Comparison of ENCODE assay signal across 8 mouse cellular contexts in genomic region chr11:101095314-101096024, GRCm38 (mm10). TPM values are rescaled to one million over a fixed set of nuclear protein-coding genes. Genes with fewer than 3 reads are reported as not detected.
DNase-seq lines count a peak whose midpoint lies in the region; ATAC-seq and TF ChIP-seq lines count a peak whose summit lies in the region.

Gene Psmc3ip, minus strand, starts transcription at chr11:101095436.

- peaks cover 2 to 29% of the 10 kb centered on the region in 2 experiments; a peak in 3 of 4 replicates for H3K36me3 ChIP-seq in MEL (ENCODE audit: control insufficient read depth in 1 of 2, insufficient read depth in 2 of 2, low read length in 2 of 2)
- H3K36me3 ChIP-seq in forebrain, embryonic 16.5 days (ENCODE audit: control insufficient read depth, insufficient read depth) = peaks cover 54% of the 10 kb centered on the region
- H3K36me3 ChIP-seq in neural tube, embryonic 15.5 days = peaks cover 71% of the 10 kb centered on the region

- intact Hi-C loops in heart, postnatal 36 days (cut with DNase I) = loop anchor here (1.0 to 5.0 kb wide), 3 partner anchors 23 to 207 kb away; partner anchors contain the start of genes Becn1, Retreg3 and Tubg1

- under 1% methylated on average over 42 of the region's 43 CpGs for WGBS in forebrain, embryonic 16.5 days
- WGBS in lung, adult 2 months = under 1% methylated on average over 43 of the region's 43 CpGs
- WGBS in neural tube, embryonic 15.5 days = under 1% methylated on average over 43 of the region's 43 CpGs

- no peak; a peak in 1 of 4 replicates for TF ChIP-seq EP300 in MEL (IDR thresholded peaks at IDR 0.05; ENCODE audit: low read depth in 1 of 2, low read length in 2 of 2)

- H3K9ac ChIP-seq in MEL (ENCODE audit: control insufficient read depth, low read depth, low read length, poor library complexity, severe bottlenecking) = peak within 1 kb of the TSS; percentile 81
- H3K9ac ChIP-seq in forebrain, embryonic 16.5 days (replicated peaks; ENCODE audit: low read depth, low read length) = peak within 1 kb of the TSS; percentile 73
- peak within 1 kb of the TSS; percentile 80 for H3K9ac ChIP-seq in neural tube, embryonic 15.5 days (replicated peaks)

- H3K9me3 ChIP-seq in MEL (replicated peaks; ENCODE audit: insufficient read depth, low read length) = no peaks in the 10 kb centered on the region
- no peaks in the 10 kb centered on the region for H3K9me3 ChIP-seq in forebrain, embryonic 16.5 days (ENCODE audit: control insufficient read depth, low read length)
- H3K9me3 ChIP-seq in neural tube, embryonic 15.5 days (replicated peaks) = no peaks in the 10 kb centered on the region

- peak; percentile 21 for TF ChIP-seq RAD21 in MEL (IDR thresholded peaks at IDR 0.05; ENCODE audit: low read depth, low read length)

- peak; percentile 90 for DNase-seq in MEL (ENCODE audit: low read depth, low spot score)
- DNase-seq in cerebellum, adult 18-20 months = peak; percentile 95 to 96
- DNase-seq in heart, postnatal 36 days = peak; percentile 94 to 96
- DNase-seq in layer of hippocampus, adult 2 months (ENCODE audit: low spot score in 2 of 2) = peak; percentile 94
- peak; percentile 95 for DNase-seq in lung, adult 2 months
- peak; percentile 95 for DNase-seq in testis, postnatal 10 days (ENCODE audit: low spot score)

- peaks cover 0 to 2% of the 10 kb centered on the region in 2 experiments; a peak in 1 of 4 replicates for H3K4me1 ChIP-seq in MEL (ENCODE audit: control insufficient read depth in 1 of 2, insufficient read depth in 2 of 2, low read length in 2 of 2)
- H3K4me1 ChIP-seq in forebrain, embryonic 16.5 days (replicated peaks; ENCODE audit: control insufficient read depth, insufficient read depth, low read length) = peaks cover 11% of the 10 kb centered on the region
- peaks cover 4% of the 10 kb centered on the region for H3K4me1 ChIP-seq in lung, adult 2 months (ENCODE audit: control insufficient read depth, insufficient read depth, low read length)
- H3K4me1 ChIP-seq in neural tube, embryonic 15.5 days = peaks cover 23% of the 10 kb centered on the region

- peak; percentile 98 for ATAC-seq in forebrain, embryonic 16.5 days
- peak; percentile 95 for ATAC-seq in neural tube, embryonic 15.5 days (ENCODE audit: low FRiP score)

- H3K4me3 ChIP-seq in MEL (ENCODE audit: control insufficient read depth in 1 of 2, insufficient read depth in 1 of 2, low read depth in 2 of 2, low read length in 2 of 2) = peak within 1 kb of the TSS; percentile 63 to 75
- peak within 1 kb of the TSS; percentile 71 for H3K4me3 ChIP-seq in forebrain, embryonic 16.5 days (replicated peaks; ENCODE audit: low read length)
- peak within 1 kb of the TSS; percentile 87 for H3K4me3 ChIP-seq in layer of hippocampus, adult 2 months
- H3K4me3 ChIP-seq in lung, adult 2 months (replicated peaks; ENCODE audit: extremely low read depth, low read depth, low read length) = peak within 1 kb of the TSS; percentile 91
- peak within 1 kb of the TSS; percentile 81 for H3K4me3 ChIP-seq in neural tube, embryonic 15.5 days (replicated peaks)

- H3K4me2 ChIP-seq in forebrain, embryonic 16.5 days (ENCODE audit: low read length) = peak within 1 kb of the TSS; percentile 82
- peak within 1 kb of the TSS; percentile 90 for H3K4me2 ChIP-seq in neural tube, embryonic 15.5 days

- H3K27me3 ChIP-seq in MEL (ENCODE audit: control insufficient read depth in 1 of 2, insufficient read depth in 2 of 2, low read length in 2 of 2) = no peaks in the 10 kb centered on the region
- H3K27me3 ChIP-seq in forebrain, embryonic 16.5 days (replicated peaks; ENCODE audit: control insufficient read depth, insufficient read depth, low read length) = no peaks in the 10 kb centered on the region
- H3K27me3 ChIP-seq in neural tube, embryonic 15.5 days (replicated peaks) = no peaks in the 10 kb centered on the region

- peak; percentile 51 to 74; a peak in 1 of 4 replicates for TF ChIP-seq POLR2A in MEL (IDR thresholded peaks at IDR 0.05; ENCODE audit: control insufficient read depth in 1 of 2, insufficient read depth in 1 of 2, low read depth in 1 of 2, low read length in 2 of 2, poor library complexity in 1 of 2)
- peak; percentile 74; the same call in 1 of the 2 replicates for TF ChIP-seq POLR2A in lung, adult 2 months (IDR thresholded peaks at IDR 0.05; ENCODE audit: borderline replicate concordance, extremely low read depth, low read depth, low read length)

- peak; percentile 48 to 69 (median 64); a peak in 5 of 6 replicates for TF ChIP-seq CTCF in MEL (IDR thresholded peaks at IDR 0.05 in 2 of 3, conservative IDR thresholded peaks at IDR 0.05 in 1 of 3; ENCODE audit: control insufficient read depth in 1 of 3, insufficient read depth in 1 of 3, low read depth in 2 of 3, low read length in 3 of 3, poor library complexity in 1 of 3, severe bottlenecking in 1 of 3)
- TF ChIP-seq CTCF in layer of hippocampus, adult 2 months (conservative IDR thresholded peaks at IDR 0.05) = peak; percentile 93
- peak; percentile 84 for TF ChIP-seq CTCF in lung, adult 2 months (IDR thresholded peaks at IDR 0.05; ENCODE audit: insufficient read depth, low read length)

- H3K27ac ChIP-seq in MEL (ENCODE audit: control insufficient read depth, low read depth, low read length) = peak within 1 kb of the TSS; percentile 84
- H3K27ac ChIP-seq in forebrain, embryonic 16.5 days (ENCODE audit: low read length) = peak within 1 kb of the TSS; percentile 83
- peak within 1 kb of the TSS; percentile 98 for H3K27ac ChIP-seq in layer of hippocampus, adult 2 months
- H3K27ac ChIP-seq in neural tube, embryonic 15.5 days (replicated peaks) = peak within 1 kb of the TSS; percentile 95

- no peaks in the 10 kb centered on the region for H3K79me2 ChIP-seq in MEL (ENCODE audit: control insufficient read depth, insufficient read depth, low read length, poor library complexity)

TF ChIP-seq in MEL, 35 proteins besides CTCF, POLR2A, EP300 and RAD21 (continues in another document):
- TF ChIP-seq ZC3H11A (IDR thresholded peaks at IDR 0.05; ENCODE audit: low read depth, low read length) = no peak
- no peak; the same call in 1 of the 2 replicates for TF ChIP-seq KAT2A (conservative IDR thresholded peaks at IDR 0.05; ENCODE audit: low read depth, low read length)
- TF ChIP-seq ZNF384 (IDR thresholded peaks at IDR 0.05; ENCODE audit: low read depth, low read length) = no peak
- peak; percentile 27 for TF ChIP-seq SMC3 (IDR thresholded peaks at IDR 0.05; ENCODE audit: low read depth, low read length)
- no peak for TF ChIP-seq GABPA (IDR thresholded peaks at IDR 0.05; ENCODE audit: low read depth, low read length)
- TF ChIP-seq UBTF (IDR thresholded peaks at IDR 0.05; ENCODE audit: borderline replicate concordance, insufficient read depth, low read depth, low read length) = no peak
- no peak for TF ChIP-seq USF2 (IDR thresholded peaks at IDR 0.05; ENCODE audit: borderline replicate concordance in 1 of 2, insufficient read depth in 1 of 2, low read depth in 1 of 2, low read length in 2 of 2)
- peak; percentile 58; the same call in 1 of the 2 replicates for TF ChIP-seq E2F4 (IDR thresholded peaks at IDR 0.05; ENCODE audit: borderline replicate concordance, low read depth, low read length)
- no peak for TF ChIP-seq GATA1 (IDR thresholded peaks at IDR 0.05; ENCODE audit: low read depth, low read length)
- TF ChIP-seq MYC (IDR thresholded peaks at IDR 0.05; ENCODE audit: low read depth, low read length) = 0 out of 2 replicates have a peak, but pooled peaks have one; percentile 21
- TF ChIP-seq MAZ (IDR thresholded peaks at IDR 0.05; ENCODE audit: low read depth, low read length) = no peak
- TF ChIP-seq ZKSCAN1 (IDR thresholded peaks at IDR 0.05; ENCODE audit: low read depth, low read length) = no peak
- no peak; the same call in 1 of the 2 replicates for TF ChIP-seq ZMIZ1 (IDR thresholded peaks at IDR 0.05; ENCODE audit: low read depth, low read length)
- TF ChIP-seq TBP (IDR thresholded peaks at IDR 0.05; ENCODE audit: low read depth, low read length) = no peak
- peak; percentile 96 for TF ChIP-seq POLR2AphosphoS2 (IDR thresholded peaks at IDR 0.05; ENCODE audit: low read length)
- TF ChIP-seq JUND (IDR thresholded peaks at IDR 0.05; ENCODE audit: low read depth, low read length) = no peak
- TF ChIP-seq CHD2 (IDR thresholded peaks at IDR 0.05; ENCODE audit: low read length) = no peak
- TF ChIP-seq SIN3A (IDR thresholded peaks at IDR 0.05; ENCODE audit: low read length) = peak; percentile 72; the same call in 1 of the 2 replicates
- no peak for TF ChIP-seq ETS1 (IDR thresholded peaks at IDR 0.05; ENCODE audit: low read depth, low read length)
- no peak for TF ChIP-seq TAL1 (IDR thresholded peaks at IDR 0.05; ENCODE audit: low read length)
- TF ChIP-seq MYB (IDR thresholded peaks at IDR 0.05; ENCODE audit: low read depth, low read length) = 0 out of 2 replicates have a peak, but pooled peaks have one; percentile 6
- no peak for TF ChIP-seq MAFK (IDR thresholded peaks at IDR 0.05; ENCODE audit: borderline replicate concordance, low read depth, low read length)
- peak; percentile 32; the same call in 1 of the 2 replicates for TF ChIP-seq MXI1 (IDR thresholded peaks at IDR 0.05; ENCODE audit: low read depth, low read length)
- TF ChIP-seq RCOR1 (IDR thresholded peaks at IDR 0.05; ENCODE audit: low read depth, low read length) = no peak
- no peak for TF ChIP-seq POLR2AphosphoS5 (IDR thresholded peaks at IDR 0.05; ENCODE audit: borderline replicate concordance, low read depth, low read length)
- TF ChIP-seq NRF1 (IDR thresholded peaks at IDR 0.05; ENCODE audit: insufficient read depth, low read depth, low read length, poor library complexity, severe bottlenecking) = no peak
- peak; percentile 40; the same call in 1 of the 2 replicates for TF ChIP-seq TCF12 (IDR thresholded peaks at IDR 0.05; ENCODE audit: low read depth, low read length)
- peak; percentile 79 for TF ChIP-seq HCFC1 (IDR thresholded peaks at IDR 0.05; ENCODE audit: low read depth, low read length)
- peak; percentile 80 for TF ChIP-seq MAX (IDR thresholded peaks at IDR 0.05; ENCODE audit: low read length)
- peak; percentile 75 for TF ChIP-seq ELF1 (IDR thresholded peaks at IDR 0.05; ENCODE audit: low read depth, low read length)
- no peak for TF ChIP-seq BHLHE40 (IDR thresholded peaks at IDR 0.05; ENCODE audit: borderline replicate concordance, low read depth, low read length)

RNA-seq across cellular contexts. Expression of gene Psmc3ip, which starts in this region (rescaled TPM):
- total RNA-seq in MEL (2012; rRNA removed) = 9.1 and 14.5 TPM in 2 replicates
- 1 to 10 TPM in 1 of 2 experiments, not detected in 1; 8.2 TPM for polyA plus RNA-seq in MEL (2012; ENCODE audit: insufficient read depth in 1 of 2, insufficient read length in 2 of 2, low read depth in 1 of 2, low replicate concordance in 2 of 2, missing spikeins in 1 of 2)
- polyA plus RNA-seq in forebrain, embryonic 16.5 days (2015; fragmentation: Nextera tagmentation; extraction: Ambion mirVana) = 37.3 and 43.6 TPM in 2 replicates
- total RNA-seq in heart, postnatal 36 days (2021) = 1 to 10 TPM; 1.9 to 4.1 TPM
- total RNA-seq in layer of hippocampus, adult 2 months (2021) = 1 to 10 TPM; 4.4 to 4.7 TPM
- 1.5 and 2.1 TPM in 2 replicates for polyA plus RNA-seq in lung, adult 2 months (2012; rRNA removed)
- 17.7 and 22.4 TPM in 2 replicates for polyA plus RNA-seq in neural tube, embryonic 15.5 days (2015; fragmentation: Nextera tagmentation; extraction: Ambion mirVana)

Comparison
In these comparisons a context has a peak if more than half of its experiments do, and no peak if none do; other contexts are left out.
1. Peak in every context shown above with its lines: DNase-seq, ATAC-seq, H3K4me3 ChIP-seq and H3K27ac ChIP-seq.